Mouse (Mus musculus): Measurements from ENCODE around the gene Gm10061.
"Not testable (repeated sequence)": the region's sequence is repeated elsewhere in the genome, so short reads cannot be mapped to it uniquely, and the experiment has no call there.

Gm10061 gene

GRCm38 (mm10) chr16:89150786-89151185 is at the start of gene Gm10061:
TSS of gene Gm10061 (plus strand) at chr16:89151086.
- DNase-seq (ENCODE audit: low spot score in 2 of 2) = no peak

GRCm38 (mm10) chr16:89140551-89140950 is 10.3 kb upstream of the Gm10061 start, which contains the start of gene Gm6358:
TSS of gene Gm6358 (plus strand) at chr16:89140851.
- no peak for DNase-seq (ENCODE audit: low spot score in 2 of 2)

GRCm38 (mm10) chr16:89157652-89158051 is 6.8 kb downstream of the Gm10061 start, which contains the start of gene Gm9789:
TSS of gene Gm9789 (plus strand) at chr16:89157952.
- DNase-seq (ENCODE audit: low spot score in 2 of 2) = no peak

- DNase-seq (ENCODE audit: low spot score in 2 of 2) = not testable (repeated sequence)
These were observed 18.3 kb downstream of the Gm10061 start, which contains the start of gene Gm7735 for GRCm38 (mm10) chr16:89169190-89169589. TSS of gene Gm7735 (plus strand) at chr16:89169490.

- no peak for DNase-seq (ENCODE audit: low spot score in 2 of 2)
These were observed 23.5 kb downstream of the Gm10061 start, which contains the start of gene 1110057P08Rik for GRCm38 (mm10) chr16:89174435-89174834. TSS of gene 1110057P08Rik (plus strand) at chr16:89174735.

- DNase-seq (ENCODE audit: low spot score in 2 of 2) = no peak
These were observed 37.7 kb downstream of the Gm10061 start for GRCm38 (mm10) chr16:89188621-89189020.
